Mouse (Mus musculus) megakaryocyte, adult 5-6 weeks (primary cell): ENCODE results near the gene C8b. TPM values are rescaled to one million over a fixed set of nuclear protein-coding genes. Genes with fewer than 3 reads are reported as not detected.

Experiments used
- ATAC-seq: 2 replicates; pipeline ENCODE4 v1.8.0; 2016; ENCODE audit warnings: mild to moderate bottlenecking, inconsistent platforms; ENCODE audit not compliant: poor library complexity, severe bottlenecking
- total RNA-seq, 2 experiments: library from RNA; stranded (forward) in 1 of 2; stranded (reverse) in 1 of 2; fragments of 153-499, 151-499 nt in 1 of 2; fragments of 221-1000, 200-1000 nt in 1 of 2; gene quantifications; 2 replicates each; pipeline versions ENCODE4 v1.2.3 to v1.2.4; 2015 to 2017

C8b gene
- total RNA-seq, 2 experiments from 2014 or later = not detected

- no peak for ATAC-seq
Measured at GRCm38 (mm10) chr4:104805414-104806257, 39.5 kb downstream of the C8b start.

DNA sequence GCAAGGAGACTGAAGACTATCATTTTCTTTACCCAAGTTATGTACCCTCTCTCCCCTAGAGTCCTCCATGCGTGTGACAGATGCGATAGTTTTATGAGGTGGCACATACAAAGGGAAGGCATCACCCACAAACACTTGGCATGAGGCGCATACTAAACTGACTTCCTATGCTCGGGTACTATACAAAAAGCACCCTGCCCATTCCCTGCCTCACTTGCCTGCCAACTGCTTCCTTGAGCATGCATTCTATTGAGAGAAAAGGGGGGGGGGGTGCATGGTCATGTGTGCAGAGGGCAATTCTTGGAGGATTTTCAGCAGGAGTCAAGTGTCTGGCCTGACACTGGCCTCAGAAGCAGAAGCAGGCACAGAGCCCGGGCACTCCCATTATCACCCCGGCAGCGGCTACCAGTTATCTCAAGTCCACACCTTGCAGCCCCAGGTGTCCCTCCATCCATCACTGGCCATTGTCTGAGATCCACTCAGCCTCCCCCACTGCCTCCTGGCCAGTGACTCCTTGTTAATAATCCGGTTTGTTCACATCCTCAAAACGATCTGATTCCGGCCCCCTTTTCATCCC is 44.7 kb downstream of the C8b start:
- ATAC-seq = no peak

- no peak for ATAC-seq
Measured at GRCm38 (mm10) chr4:104813617-104814016, 47.5 kb downstream of the C8b start.

GRCm38 (mm10) chr4:104816519-104817232 is 50.6 kb downstream of the C8b start:
- no peak for ATAC-seq

- no peak for ATAC-seq
Measured at GRCm38 (mm10) chr4:104817509-104817908, 51.4 kb downstream of the C8b start.

GRCm38 (mm10) chr4:104818986-104819385 is 52.9 kb downstream of the C8b start:
- ATAC-seq = no peak

DNA sequence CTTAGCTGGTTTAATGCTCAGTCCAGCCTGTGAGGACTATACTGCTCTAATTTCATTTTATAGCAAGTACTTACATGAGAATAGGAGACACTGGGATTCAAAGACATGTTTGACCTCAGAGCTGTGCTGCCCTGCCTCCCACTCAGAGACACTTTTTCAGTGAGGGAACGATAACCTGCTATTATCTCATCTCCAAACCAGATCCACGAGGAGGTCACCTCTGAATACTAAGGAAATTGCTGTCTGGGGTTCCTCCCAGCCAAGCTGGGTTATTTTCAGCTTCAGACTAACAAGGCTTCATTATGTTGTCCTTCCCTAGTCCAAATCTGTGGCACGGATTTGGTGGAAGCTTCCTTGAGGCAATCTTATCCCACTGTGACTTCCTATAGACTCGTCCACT is 53.8 kb downstream of the C8b start:
- ATAC-seq = no peak

GRCm38 (mm10) chr4:104823597-104824101 is 57.5 kb downstream of the C8b start:
- no peak for ATAC-seq

GRCm38 (mm10) chr4:104824381-104825077 is 58.4 kb downstream of the C8b start:
- no peak for ATAC-seq

DNA sequence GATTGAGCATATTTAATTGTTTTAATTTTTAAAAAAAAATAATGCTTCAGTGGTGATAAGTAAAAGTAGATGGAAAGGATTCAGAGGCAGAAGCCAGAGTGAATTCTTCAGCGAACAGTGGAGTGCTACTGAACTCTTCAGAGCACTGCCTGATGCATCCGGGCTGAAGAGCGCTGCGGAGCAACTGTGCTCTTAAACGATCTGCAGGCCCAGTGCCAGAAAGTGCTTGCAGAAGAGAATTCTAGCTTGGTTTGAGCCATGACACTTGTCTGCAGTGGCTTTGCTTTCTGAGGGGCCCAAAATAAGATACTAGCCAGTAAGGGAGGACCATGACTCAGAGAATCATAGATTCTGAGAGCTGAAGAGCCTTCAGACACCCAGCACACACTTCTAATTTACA is 62.8 kb downstream of the C8b start:
- no peak for ATAC-seq

GRCm38 (mm10) chr4:104835096-104835495 is 69.0 kb downstream of the C8b start:
- ATAC-seq = no peak

- ATAC-seq = no peak
Measured at GRCm38 (mm10) chr4:104838342-104838741, 72.2 kb downstream of the C8b start.

DNA sequence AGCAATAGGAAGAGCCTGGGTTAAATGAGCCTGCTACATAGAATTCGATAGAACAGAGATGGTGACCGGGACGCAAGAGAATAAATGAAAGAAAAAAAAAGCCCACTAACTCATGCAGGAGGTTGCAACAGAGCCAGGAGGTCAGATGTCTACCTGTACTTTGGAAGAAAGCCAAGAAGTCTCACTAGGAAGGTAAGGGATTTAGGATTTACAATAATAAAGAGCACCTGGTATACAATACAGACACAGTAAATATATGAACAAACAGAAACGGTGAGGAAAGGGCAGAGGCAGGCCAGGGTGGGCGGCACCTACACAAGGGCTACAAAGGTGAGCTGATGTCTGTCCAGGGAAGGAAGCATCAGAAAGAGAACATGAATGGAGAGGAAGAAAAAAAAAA is 76.1 kb downstream of the C8b start:
- no peak for ATAC-seq

DNA sequence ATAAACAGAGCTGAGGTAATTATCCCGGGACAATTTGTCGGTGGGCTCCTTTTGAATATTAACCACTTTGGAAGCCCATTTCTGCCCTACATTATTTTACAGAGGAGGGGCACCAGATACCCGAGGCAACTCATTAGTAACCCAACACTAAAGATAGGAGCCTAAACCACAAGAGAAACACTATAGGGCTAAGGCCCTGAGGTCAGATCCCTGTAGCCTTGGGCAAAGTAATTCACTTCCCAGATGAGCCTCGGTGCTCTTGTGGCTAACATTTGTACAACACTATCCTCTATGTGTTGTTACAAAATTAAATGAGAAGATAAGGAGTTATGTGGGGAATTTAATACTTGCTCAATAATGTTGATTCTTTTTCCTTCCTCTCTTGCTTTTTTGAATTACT is 77.4 kb downstream of the C8b start:
- no peak for ATAC-seq

Other genes starting within 250 kb of the C8b start
- gene Gm17662, start 91.0 kb downstream of the C8b start, total RNA-seq (2015) = not detected in 2 replicates
- gene Gm17662, start 91.0 kb downstream of the C8b start, total RNA-seq (2017) = not detected in 2 replicates
- not detected in 2 replicates for gene C8a, start 110.1 kb downstream of the C8b start, total RNA-seq (2015)
- gene C8a, start 110.1 kb downstream of the C8b start, total RNA-seq (2017) = not detected in 2 replicates
- gene Fyb2, start 147.1 kb downstream of the C8b start, total RNA-seq (2015) = 0.36 TPM in 1 of 2 replicates, not detected in the other
- gene Fyb2, start 147.1 kb downstream of the C8b start, total RNA-seq (2017) = not detected in 2 replicates